Mouse (Mus musculus) heart, embryonic 14.5 days (tissue): Measurements from ENCODE around the gene Unkl. TPM values are rescaled to one million over a fixed set of nuclear protein-coding genes. Genes with fewer than 3 reads are reported as not detected.

Experiments
- ATAC-seq: fragments of 200-750 bp; cut with Nextera tagmentation; 2 replicates; pipeline ENCODE4 v1.8.0; 2017; ENCODE audit warnings: low read depth, moderate TSS enrichment; ENCODE audit not compliant: insufficient number of reproducible peaks, insufficient read depth, low FRiP score
- H3K27ac ChIP-seq, 2 experiments: fragments of 200-500 bp in 1 of 2; fragments of 300-500 bp in 1 of 2; sonication (generic) in 1 of 2; replicated peaks in 1 of 2; 2 replicates each; pipeline ENCODE4 v1.5.1; 2012 to 2014; ENCODE audit warnings: low read depth in 2 of 2, low read length in 2 of 2, control low read depth in 1 of 2, mild to moderate bottlenecking in 1 of 2, mixed read lengths in 1 of 2; ENCODE audit not compliant: control insufficient read depth in 1 of 2, insufficient read depth in 1 of 2
- H3K27me3 ChIP-seq: fragments of 300-500 bp; sonication (generic); 2 replicates; pipeline ENCODE4 v1.6.1; 2014; ENCODE audit warnings: mild to moderate bottlenecking, low read length, control low read depth; ENCODE audit not compliant: control insufficient read depth, insufficient read depth
- H3K36me3 ChIP-seq: fragments of 300-500 bp; sonication (generic); 2 replicates; pipeline ENCODE4 v1.6.1; 2014; ENCODE audit warnings: mild to moderate bottlenecking, control low read depth, low read length, mixed read lengths; ENCODE audit not compliant: control insufficient read depth, insufficient read depth
- H3K4me1 ChIP-seq, 2 experiments: fragments of 200-500 bp in 1 of 2; fragments of 300-500 bp in 1 of 2; sonication (generic) in 1 of 2; 2 replicates each; pipeline ENCODE4 v1.6.1; 2012 to 2014; ENCODE audit warnings: low read length in 2 of 2, control low read depth in 1 of 2, mixed read lengths in 1 of 2; ENCODE audit not compliant: control insufficient read depth in 2 of 2, insufficient read depth in 2 of 2
- H3K4me2 ChIP-seq: fragments of 300-500 bp; sonication (generic); 2 replicates; pipeline ENCODE4 v1.6.1; 2014; ENCODE audit warnings: mild to moderate bottlenecking, low read length
- H3K4me3 ChIP-seq, 2 experiments: fragments of 200-500 bp in 1 of 2; fragments of 300-500 bp in 1 of 2; sonication (generic) in 1 of 2; 2 replicates each; pipeline ENCODE4 v1.5.1; 2012 to 2014; ENCODE audit warnings: low read length in 2 of 2, mild to moderate bottlenecking in 2 of 2, control low read depth in 1 of 2, low read depth in 1 of 2, moderate library complexity in 1 of 2; ENCODE audit not compliant: control insufficient read depth in 1 of 2, insufficient read depth in 1 of 2
- H3K9ac ChIP-seq: fragments of 300-500 bp; sonication (generic); 2 replicates; pipeline ENCODE4 v1.6.1; 2014; ENCODE audit warnings: mild to moderate bottlenecking, low read length
- H3K9me3 ChIP-seq: fragments of 300-500 bp; sonication (generic); 2 replicates; pipeline ENCODE4 v1.6.1; 2016; ENCODE audit warnings: low read length, control low read depth; ENCODE audit not compliant: control insufficient read depth
- WGBS: fragments of 180-500 bp; shearing (Covaris S2); extraction: QIAGEN DNeasy Blood & Tissue Kit; methylation state at CpG from one replicate; pipeline ENCODE4 v1.1.7; 2014; 5-methylcytosine and 5-hydroxymethylcytosine counted together
- microRNA-seq: library from miRNA; unstranded; fragments of <30 nt; microRNA quantifications from one replicate; pipeline ENCODE4, GENCODE M21; 2016
- polyA plus RNA-seq: library from polyadenylated mRNA; unstranded; fragments of >200 nt; fragmentation: Nextera tagmentation; extraction: Ambion mirVana; gene quantifications from 2 replicates; pipeline ENCODE4 v1.2.1, GENCODE M21; 2014

The Unkl gene
- polyA plus RNA-seq, 1 experiment from 2014 or later, result 2.7 TPM

DNA sequence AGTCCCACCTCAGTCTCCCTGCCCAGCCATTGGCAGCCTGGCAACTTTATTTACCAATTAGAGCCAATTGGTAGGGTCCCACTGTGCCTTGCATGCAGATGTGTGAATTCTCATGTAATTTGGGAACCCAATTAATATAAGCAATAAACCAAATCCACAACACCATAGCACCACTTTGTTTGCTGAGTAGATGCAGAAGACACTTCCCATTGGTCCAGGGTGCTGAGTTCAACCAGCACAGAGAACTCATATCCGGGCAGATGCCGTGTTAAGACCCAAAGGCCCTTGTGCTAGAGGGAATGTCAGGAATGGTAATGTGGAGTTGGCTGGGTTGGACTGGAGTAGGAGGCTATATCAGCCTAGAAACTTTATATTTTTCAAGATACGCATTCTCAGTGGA is 87.6 kb downstream of the Unkl start:
- Histone ChIP-seq H3K4me3 (no peak overlapping the region), H3K4me2 (no peak overlapping the region), H3K9ac (no peak overlapping the region), H3K4me1 (peaks cover 15 to 20% of the 10 kb centered on the region in 2 experiments), H3K27ac (no peak overlapping the region), H3K36me3 (0 out of 2 replicates have a peak, but pooled peaks cover under 1% of the 10 kb centered on the region), H3K9me3 (no peaks in the 10 kb centered on the region), H3K27me3 (no peaks in the 10 kb centered on the region)
- no peak for ATAC-seq
- 87% methylated on average over 3 of the region's 3 CpGs for WGBS

DNA sequence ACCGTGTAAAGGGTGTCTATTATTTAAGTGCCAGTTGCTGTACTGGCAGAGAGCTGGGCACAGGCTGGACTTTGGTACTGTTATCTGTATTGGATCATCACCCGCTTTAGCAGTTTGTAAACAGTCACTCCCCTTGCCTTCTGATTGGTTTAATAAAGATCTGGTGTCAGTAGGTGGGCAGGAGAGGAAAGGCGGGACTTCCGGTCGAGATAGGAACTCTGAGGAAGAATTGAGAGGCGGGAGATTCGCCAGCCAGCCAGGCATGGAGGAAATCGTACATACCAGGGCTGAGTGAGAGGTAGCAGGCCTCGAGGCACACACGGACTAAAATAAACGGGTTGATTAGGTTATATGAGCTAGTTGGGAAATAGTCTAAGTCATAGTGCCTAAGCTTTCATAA is 93.9 kb downstream of the Unkl start:
- no peak overlapping the region for H3K4me3 ChIP-seq
- no peak overlapping the region for H3K27ac ChIP-seq
- 0 out of 2 replicates have a peak, but pooled peaks cover 7% of the 10 kb centered on the region for H3K9me3 ChIP-seq
- H3K4me2 ChIP-seq, result peak overlapping the region; percentile 21
- H3K9ac ChIP-seq, result no peak overlapping the region
- no peaks in the 10 kb centered on the region for H3K4me1 ChIP-seq
- 27% methylated on average over 11 of the region's 11 CpGs for WGBS
- ATAC-seq, result no peak
- no peaks in the 10 kb centered on the region for H3K36me3 ChIP-seq
- H3K27me3 ChIP-seq, result no peaks in the 10 kb centered on the region

Small RNA genes lying within 50 kb of the gene (microRNA-seq; reads per million reads assigned to microRNA genes)
- not detected for gene Mir3547

Other genes with a start within 250 kb of the Unkl start
- gene Jpt2, start 227.7 kb upstream of the Unkl start, polyA plus RNA-seq, result 62.1 and 63.1 TPM in 2 replicates
- 6.4 and 7.6 TPM in 2 replicates for gene Cramp1l, start 172.6 kb upstream of the Unkl start, polyA plus RNA-seq
- gene Ift140, start 172.3 kb upstream of the Unkl start, polyA plus RNA-seq, result 9.9 and 10.6 TPM in 2 replicates
- gene Tmem204, start 104.8 kb upstream of the Unkl start, polyA plus RNA-seq, result 19.5 and 23.4 TPM in 2 replicates
- 19.3 and 27.8 TPM in 2 replicates for gene Telo2, start 72.4 kb upstream of the Unkl start, polyA plus RNA-seq
- 0.14 and 0.44 TPM in 2 replicates for gene Ptx4, start 67.6 kb upstream of the Unkl start, polyA plus RNA-seq
- 16.4 and 17.2 TPM in 2 replicates for gene Clcn7, start 55.0 kb upstream of the Unkl start, polyA plus RNA-seq
- not detected in 2 replicates for gene Ccdc154, start 25.9 kb upstream of the Unkl start, polyA plus RNA-seq
- not detected in 2 replicates for gene Gm38655, start 12.9 kb upstream of the Unkl start, polyA plus RNA-seq
- gene BC003965, start 3.8 kb upstream of the Unkl start, polyA plus RNA-seq, result 22.5 and 25.1 TPM in 2 replicates
- 23.8 and 25.9 TPM in 2 replicates for gene Gnptg, start 51.7 kb downstream of the Unkl start, polyA plus RNA-seq
- 25.3 TPM in 2 replicates for gene Tsr3, start 51.8 kb downstream of the Unkl start, polyA plus RNA-seq
- 0.76 TPM in 1 of 2 replicates, not detected in the other for gene Baiap3, start 68.0 kb downstream of the Unkl start, polyA plus RNA-seq
- 341 and 365 TPM in 2 replicates for gene Ube2i, start 86.2 kb downstream of the Unkl start, polyA plus RNA-seq
- gene Prss34, start 110.0 kb downstream of the Unkl start, polyA plus RNA-seq, result 0.16 and 0.27 TPM in 2 replicates
- not detected in 2 replicates for gene Prss28, start 120.2 kb downstream of the Unkl start, polyA plus RNA-seq
- not detected in 2 replicates for gene Prss29, start 130.3 kb downstream of the Unkl start, polyA plus RNA-seq
- gene Tpsab1, start 157.2 kb downstream of the Unkl start, polyA plus RNA-seq, result 0.18 TPM in 1 of 2 replicates, not detected in the other
- gene Tpsb2, start 177.9 kb downstream of the Unkl start, polyA plus RNA-seq, result 1.4 and 1.7 TPM in 2 replicates
- 0.57 and 0.74 TPM in 2 replicates for gene Tpsg1, start 180.9 kb downstream of the Unkl start, polyA plus RNA-seq
- gene Cacna1h, start 245.4 kb downstream of the Unkl start, polyA plus RNA-seq, result 8.8 and 9.9 TPM in 2 replicates